Mouse (Mus musculus) spleen, embryonic (tissue): ENCODE results near the gene Cxxc4.
"Not testable (repeated sequence)": the region's sequence is repeated elsewhere in the genome, so short reads cannot be mapped to it uniquely, and the experiment has no call there.

Source experiments
- CTCF ChIA-PET: fragments of 350-600 bp; sonication (Branson Sonifier 250); formaldehyde crosslinking; loops from one replicate; lab custom pipeline; 2022; lab: Charles Lee

Gene Cxxc4

GRCm38 (mm10) chr3:134236414-134237112, at the start of gene Cxxc4:
Gene Cxxc4, plus strand, starts transcription at chr3:134236484.
- CTCF ChIA-PET: no interaction called here

GRCm38 (mm10) chr3:134188979-134189946, 47.0 kb upstream of the Cxxc4 start:
- CTCF ChIA-PET: no interaction called here

DNA sequence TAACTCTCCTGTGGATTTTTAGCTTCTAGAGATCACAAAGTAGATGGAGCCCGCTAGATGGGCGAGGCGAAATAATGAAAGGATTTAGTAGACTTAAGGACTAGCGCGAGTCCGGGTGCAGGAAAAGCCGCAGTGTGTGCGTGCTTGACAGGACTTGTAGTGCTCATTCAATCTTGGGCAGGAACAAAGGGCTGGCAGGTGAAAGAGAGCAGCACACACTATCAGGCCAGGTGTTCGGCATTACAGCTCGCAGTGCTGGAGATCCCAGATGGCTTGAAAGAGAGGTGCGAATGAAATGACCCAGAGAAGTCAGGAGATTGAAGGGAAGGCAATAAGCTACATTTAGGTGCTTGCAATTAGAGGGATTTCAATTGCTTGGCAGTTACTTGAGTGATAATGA, 46.2 kb upstream of the Cxxc4 start:
- CTCF ChIA-PET: no interaction called here

DNA sequence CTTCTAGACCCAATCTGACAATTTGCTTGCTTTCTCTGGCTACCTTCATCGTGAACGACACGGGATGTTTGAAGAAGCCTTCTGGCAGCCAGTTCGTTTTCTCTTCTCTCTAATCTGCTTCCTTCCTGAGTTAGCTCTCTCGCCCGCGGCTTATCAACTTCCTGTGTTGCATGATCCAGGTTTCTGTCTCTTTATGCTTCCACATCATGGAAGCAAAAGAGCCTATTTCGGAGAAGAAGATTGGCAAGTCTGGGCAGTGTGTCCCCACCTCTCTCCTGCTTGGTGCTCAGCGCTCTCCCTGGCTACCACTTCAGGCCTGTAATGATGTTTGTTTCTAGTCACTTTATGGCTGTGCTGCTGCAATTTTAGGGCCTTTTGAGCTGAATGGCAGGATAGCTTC, 36.4 kb upstream of the Cxxc4 start:
- CTCF ChIA-PET: no interaction called here

DNA sequence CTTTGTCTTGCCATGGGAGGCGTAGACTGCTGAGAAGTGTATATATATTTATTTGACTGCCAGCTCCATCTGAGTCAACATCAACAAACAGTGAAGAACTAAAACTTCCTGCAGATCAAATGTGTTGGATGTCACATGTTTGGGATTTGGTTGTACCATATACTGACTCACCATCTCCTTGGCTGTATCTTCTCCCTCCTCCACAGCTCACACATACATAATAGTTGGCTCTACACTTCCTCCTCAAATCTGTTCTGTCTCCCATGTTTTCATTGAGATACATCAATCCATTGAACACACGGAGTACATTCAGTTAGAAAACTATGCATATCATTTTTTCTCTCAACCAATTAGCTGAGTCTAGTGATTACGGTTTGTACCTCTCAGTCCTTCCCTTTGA, 29.7 kb upstream of the Cxxc4 start:
- CTCF ChIA-PET: no interaction called here

- CTCF ChIA-PET: no interaction called here
Measured at GRCm38 (mm10) chr3:134210950-134211349, 25.3 kb upstream of the Cxxc4 start.

GRCm38 (mm10) chr3:134219881-134220280, 16.4 kb upstream of the Cxxc4 start:
- CTCF ChIA-PET: not testable (repeated sequence)

- CTCF ChIA-PET: no interaction called here
Measured at GRCm38 (mm10) chr3:134221002-134221401, 15.3 kb upstream of the Cxxc4 start.

- CTCF ChIA-PET: no interaction called here
Measured at GRCm38 (mm10) chr3:134222593-134222992, 13.7 kb upstream of the Cxxc4 start.

DNA sequence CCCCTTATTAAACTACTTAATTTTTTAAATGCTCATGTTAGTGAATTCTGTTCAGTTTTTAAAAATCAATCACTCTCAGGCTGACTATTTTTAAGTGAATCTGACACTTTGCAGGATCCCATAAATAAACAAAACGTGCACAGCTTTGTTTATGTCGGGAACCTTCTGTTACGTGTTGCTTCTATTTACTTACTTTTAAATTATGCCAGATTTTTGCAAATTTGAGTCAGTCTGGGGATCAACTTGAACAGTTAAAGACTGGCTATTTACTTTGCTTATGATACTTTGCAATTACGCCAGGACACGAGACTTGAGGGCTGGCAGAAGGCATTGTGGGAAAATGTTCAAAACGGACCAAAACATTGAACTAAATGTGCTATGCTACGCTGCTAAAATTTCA, 12.3 kb upstream of the Cxxc4 start:
- CTCF ChIA-PET: no interaction called here

- CTCF ChIA-PET: no interaction called here
Measured at GRCm38 (mm10) chr3:134225928-134226327, 10.4 kb upstream of the Cxxc4 start.

DNA sequence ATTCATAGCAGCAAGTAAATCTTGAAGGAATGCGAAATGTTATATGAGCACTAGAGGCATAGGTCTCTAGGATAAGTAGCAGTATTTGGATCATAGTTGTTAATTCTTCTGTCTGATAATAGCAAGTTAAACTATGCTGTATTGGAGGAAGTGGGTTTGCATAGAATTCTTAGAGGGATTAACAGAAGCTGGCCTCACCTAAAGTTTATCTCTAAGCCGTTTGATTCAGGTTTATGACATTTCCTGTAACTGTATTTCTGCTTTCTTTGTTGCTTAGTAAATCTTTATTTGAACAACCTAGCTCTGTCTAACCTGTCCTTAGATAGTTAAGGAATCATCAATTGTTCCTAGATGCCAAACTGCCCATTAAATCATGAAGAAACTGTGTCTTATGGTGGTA, 3.5 kb upstream of the Cxxc4 start:
- CTCF ChIA-PET: no interaction called here

DNA sequence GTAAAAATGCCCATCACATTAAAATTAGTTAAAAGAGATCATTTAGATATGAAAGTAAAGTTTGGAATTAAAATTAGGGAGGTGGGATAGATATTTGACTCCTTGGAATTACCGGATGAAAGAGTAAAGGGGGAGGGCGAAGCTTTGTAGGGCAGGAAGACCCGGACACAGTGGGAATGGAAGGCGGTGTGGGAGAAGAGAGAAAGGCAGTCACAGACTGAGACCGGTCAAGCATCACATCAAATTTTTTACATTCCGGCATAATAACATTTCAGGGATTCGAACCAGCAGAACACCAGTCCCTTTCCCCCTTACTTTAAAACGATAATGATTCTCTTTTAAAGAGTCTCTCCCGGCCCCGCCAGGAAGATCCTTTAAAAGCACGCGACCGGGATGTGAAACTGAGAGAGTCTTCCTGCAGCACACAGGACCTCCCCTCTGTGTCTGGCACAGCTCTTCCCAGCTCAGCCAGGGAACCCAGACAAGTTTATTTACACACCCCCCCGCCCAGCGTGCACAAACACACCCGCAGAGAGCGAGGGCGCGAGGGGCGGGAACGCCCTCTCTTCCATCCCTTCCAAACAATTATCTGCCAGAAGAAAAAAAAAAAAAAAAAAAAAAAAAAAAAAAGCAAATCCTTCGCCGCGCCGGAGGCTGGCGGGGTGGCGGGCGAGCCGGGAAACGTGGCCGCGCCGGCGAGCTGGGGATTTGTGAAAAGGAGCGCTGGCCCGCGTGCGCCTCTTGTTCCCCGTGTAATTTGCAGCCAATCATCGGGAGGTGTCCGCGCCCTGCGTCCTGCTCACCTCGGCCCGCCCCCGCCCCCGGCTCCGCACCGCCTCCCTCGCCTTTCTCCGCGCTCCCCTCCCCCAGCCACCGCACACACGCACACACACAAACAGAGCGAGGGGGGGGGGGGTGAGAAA, 532 bp upstream of the Cxxc4 start:
- CTCF ChIA-PET: no interaction called here

DNA sequence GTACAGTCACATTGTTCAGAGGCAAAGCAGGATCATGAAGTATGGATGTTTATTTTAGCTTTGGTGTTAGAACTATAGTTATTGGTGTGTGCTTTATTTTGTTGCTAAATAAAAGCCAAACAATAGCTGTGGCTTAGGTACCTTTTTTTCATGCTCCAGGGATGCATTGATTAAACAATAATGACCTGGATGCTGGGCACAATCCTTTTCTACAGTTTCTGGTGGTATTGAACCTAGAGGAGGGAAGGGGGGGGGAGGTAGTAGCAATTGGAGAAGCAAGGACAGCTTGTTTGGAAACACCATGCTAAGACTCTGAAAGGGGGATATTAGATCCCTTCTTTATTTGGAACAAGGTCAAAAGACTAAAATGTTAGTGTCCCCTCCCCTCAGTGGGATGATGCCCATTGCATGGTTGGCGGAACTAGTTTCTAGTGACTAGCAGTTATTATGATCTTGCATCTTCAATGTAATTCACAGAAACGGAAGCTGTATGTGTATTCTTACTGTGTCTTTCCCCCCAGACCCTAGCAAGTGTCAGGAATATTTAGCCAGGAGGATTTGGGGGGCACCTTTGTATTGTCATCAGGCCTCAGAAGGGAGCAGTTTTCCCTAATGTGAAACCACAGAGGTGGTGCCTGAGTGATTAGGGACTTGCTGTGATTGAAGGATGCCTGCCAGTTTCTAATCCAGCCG, 975 bp downstream of the Cxxc4 start:
- CTCF ChIA-PET: no interaction called here

DNA sequence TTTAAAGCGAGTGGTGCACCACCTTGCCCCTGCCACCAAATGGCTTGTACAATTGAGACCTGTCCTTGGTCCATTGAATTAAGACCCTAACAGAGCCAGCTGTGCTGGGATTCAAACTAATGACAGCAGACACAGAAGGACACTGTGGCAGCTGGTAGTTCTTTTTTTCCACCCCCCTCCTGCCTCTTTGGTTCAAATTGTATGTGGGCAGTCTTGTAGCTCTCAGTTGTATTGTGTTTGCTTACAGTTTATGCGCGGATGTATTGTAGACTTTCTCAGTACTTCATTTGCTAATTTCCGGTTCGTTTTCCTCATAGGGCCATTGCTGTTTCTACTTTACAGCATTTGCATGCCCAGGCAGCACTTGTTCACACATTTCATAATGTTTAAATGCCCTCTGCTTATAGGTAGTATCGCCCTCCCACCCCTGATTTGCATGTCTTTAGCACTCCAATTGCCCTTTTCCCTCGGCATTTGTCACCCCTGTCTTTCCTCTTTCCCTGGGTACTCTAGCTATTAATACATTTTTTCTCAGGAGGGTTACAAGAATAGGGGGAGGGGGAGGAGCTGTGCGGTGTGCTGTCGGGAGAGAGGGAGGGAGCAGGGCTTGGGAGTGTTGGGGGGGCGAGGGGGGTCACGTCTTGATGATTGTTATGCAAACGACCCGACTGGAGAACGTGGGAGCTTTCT, 2.5 kb downstream of the Cxxc4 start:
- CTCF ChIA-PET: no interaction called here

GRCm38 (mm10) chr3:134239321-134239970, 3.2 kb downstream of the Cxxc4 start:
- CTCF ChIA-PET: no interaction called here

DNA sequence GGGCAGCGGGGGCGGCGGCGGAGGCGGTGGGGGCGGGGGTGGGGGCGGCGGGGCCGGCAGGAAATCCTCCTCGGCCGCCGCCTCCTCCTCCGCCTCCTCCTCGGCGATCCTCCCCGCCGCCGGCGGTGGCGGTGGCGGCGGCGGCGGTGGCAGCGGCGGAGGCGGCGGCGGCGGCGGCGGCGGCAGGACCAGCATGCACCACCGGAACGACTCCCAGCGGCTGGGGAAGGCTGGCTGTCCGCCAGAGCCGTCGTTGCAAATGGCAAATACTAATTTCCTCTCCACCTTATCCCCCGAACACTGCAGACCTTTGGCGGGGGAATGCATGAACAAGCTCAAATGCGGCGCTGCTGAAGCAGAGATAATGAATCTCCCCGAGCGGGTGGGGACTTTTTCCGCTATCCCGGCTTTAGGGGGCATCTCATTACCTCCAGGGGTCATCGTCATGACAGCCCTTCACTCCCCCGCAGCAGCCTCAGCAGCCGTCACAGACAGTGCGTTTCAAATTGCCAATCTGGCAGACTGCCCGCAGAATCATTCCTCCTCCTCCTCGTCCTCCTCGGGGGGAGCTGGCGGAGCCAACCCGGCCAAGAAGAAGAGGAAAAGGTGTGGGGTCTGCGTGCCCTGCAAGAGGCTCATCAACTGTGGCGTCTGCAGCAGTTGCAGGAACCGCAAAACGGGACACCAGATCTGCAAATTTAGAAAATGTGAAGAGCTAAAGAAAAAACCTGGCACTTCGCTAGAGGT, 3.9 kb downstream of the Cxxc4 start:
- CTCF ChIA-PET: no interaction called here

- CTCF ChIA-PET: no interaction called here
Measured at GRCm38 (mm10) chr3:134240718-134241025, 4.4 kb downstream of the Cxxc4 start.

GRCm38 (mm10) chr3:134243168-134243849, 7.0 kb downstream of the Cxxc4 start:
- CTCF ChIA-PET: no interaction called here
